Mouse (Mus musculus) urinary bladder, postnatal 36 days (tissue): ENCODE results near the gene Wdfy4.

ENCODE experiments used
- DNase-seq, 2 experiments: peaks; one replicate each; pipeline ENCODE4 v3.0.0; 2022; ENCODE audit warnings: low spot score in 2 of 2, mixed read lengths in 1 of 2

Wdfy4 gene

DNA sequence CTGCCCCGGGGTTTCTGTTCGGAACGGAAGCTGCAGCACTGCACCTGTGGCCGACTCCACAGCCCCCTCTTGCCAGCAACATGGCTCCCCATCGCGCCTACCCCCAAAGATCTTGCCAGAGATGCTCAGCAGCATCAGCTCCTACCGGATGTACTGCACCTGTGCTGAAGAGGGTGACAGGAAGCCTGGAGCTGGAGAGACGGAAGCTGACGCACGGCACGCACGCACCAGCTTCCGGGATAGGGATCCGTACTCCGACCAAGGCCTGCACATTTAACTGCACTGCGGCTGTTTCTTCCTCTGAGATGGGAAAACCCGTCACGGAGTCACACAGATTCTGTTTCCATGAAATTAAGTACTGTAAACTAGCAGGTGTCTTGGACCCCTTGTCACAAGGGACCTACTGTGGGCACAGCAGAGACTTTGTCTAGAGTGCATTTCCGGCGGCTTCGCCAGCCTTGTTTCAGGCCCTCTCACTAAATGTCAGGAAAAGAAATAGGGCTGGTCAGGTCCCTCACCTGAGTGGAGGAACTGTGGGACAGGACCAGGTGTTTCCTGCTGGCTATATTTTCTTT lies 4.6 kb upstream of the Wdfy4 start:
- DNase-seq, result no peak

- DNase-seq, result no peak
Measured at GRCm38 (mm10) chr14:33189230-33189629, 3.9 kb upstream of the Wdfy4 start.

- no peak for DNase-seq
Measured at GRCm38 (mm10) chr14:33187201-33187600, 1.9 kb upstream of the Wdfy4 start.

GRCm38 (mm10) chr14:33180102-33180501 lies 5.2 kb downstream of the Wdfy4 start:
- no peak for DNase-seq

GRCm38 (mm10) chr14:33175059-33175821 lies 10.1 kb downstream of the Wdfy4 start:
- no peak for DNase-seq

- no peak for DNase-seq
Measured at GRCm38 (mm10) chr14:33171942-33172341, 13.4 kb downstream of the Wdfy4 start.

DNA sequence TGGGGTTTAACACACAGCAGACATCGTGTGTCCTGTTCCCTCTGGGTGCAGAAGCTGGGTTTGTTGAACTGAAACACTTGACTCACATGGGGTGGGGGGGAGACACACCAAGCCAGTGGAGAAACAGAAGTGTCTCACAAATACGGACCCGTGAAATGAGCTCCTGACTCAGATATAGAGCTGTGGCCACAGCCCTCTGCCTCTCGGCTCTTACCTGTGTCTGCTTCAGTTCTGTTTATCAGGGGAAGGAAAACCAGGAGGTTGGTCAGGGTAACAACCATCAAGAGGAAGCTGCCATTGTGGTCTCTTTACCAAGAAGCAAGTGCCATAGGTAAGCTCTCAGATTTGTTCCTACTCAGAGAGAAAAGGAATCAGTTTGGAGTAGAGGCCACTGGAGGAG lies 16.6 kb downstream of the Wdfy4 start:
- DNase-seq, result no peak

DNA sequence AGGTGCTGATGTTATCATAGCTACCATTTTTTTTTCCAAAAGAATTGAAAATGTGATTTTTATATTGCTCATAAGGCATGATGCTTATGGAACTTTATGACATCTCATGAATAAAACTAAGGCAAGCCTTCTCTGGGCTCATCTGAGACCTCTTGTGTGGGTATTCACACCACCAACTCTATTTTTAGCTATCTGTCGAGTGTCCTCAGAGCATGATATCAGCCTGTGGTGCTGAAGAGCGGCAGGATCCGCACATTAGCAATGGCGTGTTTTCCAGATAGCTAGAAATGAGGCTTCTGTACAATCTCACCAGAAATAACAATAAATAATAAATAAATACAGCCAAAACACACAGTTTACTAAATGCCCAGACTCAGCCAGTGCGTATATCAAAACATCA lies 23.1 kb downstream of the Wdfy4 start:
- no peak for DNase-seq

DNA sequence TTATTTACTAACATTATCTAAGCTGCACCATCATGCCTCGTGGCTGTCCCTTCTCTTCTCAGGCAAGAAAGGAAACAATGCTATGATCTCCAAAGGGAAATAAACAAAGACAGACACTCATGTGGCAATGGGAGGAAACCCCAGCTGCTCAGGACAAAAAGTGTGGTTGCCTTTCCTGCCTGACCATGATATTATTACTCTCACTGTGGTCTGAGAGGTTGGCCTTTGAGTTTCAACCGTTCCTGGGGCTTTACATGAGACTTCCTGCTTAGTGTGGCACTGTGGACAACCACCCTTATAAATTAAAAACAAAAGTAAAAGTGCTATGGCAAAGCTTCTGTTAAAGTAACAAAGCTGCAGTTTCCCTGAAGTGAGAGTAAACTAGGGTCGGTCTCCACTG lies 27.0 kb downstream of the Wdfy4 start:
- no peak for DNase-seq

DNA sequence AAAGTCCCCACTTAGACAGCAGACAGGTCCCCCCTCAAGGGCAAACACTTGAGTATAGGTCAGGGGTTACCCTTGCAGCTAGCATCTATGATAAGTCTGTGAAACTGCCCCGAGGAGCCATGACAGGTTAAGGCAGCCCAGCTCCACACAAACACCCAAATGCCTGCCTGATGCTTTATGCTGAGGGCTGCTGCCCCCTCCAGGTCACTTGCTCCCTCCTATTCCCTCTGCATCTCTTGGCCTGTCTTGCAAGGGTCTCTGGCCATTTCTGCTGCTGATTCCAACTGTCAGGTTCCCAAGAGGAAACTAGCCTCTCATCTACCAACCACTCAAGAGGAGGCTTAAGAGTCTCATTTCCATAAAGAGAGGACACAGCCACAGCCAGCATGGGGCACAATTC lies 32.4 kb downstream of the Wdfy4 start:
- no peak for DNase-seq

DNA sequence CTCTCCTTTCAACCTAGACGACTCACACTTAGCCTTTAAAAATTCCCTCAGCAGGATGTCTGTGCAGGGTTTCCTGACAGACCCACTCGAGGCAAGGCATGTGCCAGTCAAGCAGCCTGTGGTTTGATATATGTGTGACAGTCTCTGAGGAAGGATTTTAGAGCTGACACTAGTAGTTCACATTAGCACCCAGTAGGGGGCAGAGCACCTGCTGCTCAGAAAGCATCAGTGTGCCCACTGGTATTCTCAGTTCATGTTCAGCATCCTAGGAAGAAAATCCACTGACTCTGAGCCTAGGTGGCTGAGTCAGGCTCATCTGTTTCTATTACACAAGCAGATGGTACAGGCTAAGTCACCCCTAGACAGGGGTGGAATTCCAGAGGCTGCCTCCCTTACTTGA lies 39.0 kb downstream of the Wdfy4 start:
- DNase-seq, result no peak

GRCm38 (mm10) chr14:33136843-33137242 lies 48.5 kb downstream of the Wdfy4 start:
- DNase-seq, result no peak

- no peak for DNase-seq
Measured at GRCm38 (mm10) chr14:33135170-33135569, 50.1 kb downstream of the Wdfy4 start.

- DNase-seq, result no peak
Measured at GRCm38 (mm10) chr14:33131044-33131758, 54.1 kb downstream of the Wdfy4 start.

DNA sequence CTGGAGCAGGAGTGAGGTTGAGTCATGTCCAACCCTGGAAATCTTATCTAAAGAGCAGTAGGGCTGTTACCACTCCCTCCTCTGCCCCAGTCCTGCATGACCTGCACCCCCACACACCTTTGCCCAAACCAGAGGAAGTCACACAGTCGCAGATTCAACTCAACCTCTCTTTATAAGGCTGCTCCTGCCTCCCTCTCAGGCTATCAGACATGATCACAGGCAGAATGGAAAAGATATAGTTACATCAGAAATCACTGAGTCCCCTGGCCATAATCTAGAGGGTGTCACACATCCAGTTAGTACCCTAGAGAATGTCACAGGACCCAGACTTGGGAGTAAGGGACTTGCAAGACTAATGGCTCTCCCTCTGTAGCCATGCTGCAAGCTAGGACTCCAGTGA lies 68.7 kb downstream of the Wdfy4 start:
- no peak for DNase-seq

- no peak for DNase-seq
Measured at GRCm38 (mm10) chr14:33104809-33105208, 80.5 kb downstream of the Wdfy4 start.

- no peak for DNase-seq
Measured at GRCm38 (mm10) chr14:33101609-33102008, 83.7 kb downstream of the Wdfy4 start.

- no peak for DNase-seq
Measured at GRCm38 (mm10) chr14:33099926-33100325, 85.4 kb downstream of the Wdfy4 start.

DNA sequence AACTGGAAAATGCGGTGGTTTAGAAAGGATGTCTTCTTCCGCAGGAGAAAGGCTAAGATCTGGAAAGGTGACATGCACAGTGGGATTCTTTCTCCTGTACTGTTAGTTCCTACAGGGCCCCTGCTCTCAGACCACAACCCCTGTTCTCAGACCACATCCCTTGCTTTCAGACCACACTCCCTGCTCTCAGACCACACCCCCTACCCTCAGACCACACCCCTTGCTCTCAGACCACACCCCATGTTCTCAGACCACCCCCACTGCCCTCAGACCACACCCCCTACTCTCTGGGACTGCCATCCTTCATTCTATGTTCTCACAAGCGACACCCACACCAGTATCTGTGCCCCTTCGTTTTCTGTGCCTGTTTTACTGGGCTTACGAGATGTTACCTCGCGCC lies 86.2 kb downstream of the Wdfy4 start:
- DNase-seq, result no peak

DNA sequence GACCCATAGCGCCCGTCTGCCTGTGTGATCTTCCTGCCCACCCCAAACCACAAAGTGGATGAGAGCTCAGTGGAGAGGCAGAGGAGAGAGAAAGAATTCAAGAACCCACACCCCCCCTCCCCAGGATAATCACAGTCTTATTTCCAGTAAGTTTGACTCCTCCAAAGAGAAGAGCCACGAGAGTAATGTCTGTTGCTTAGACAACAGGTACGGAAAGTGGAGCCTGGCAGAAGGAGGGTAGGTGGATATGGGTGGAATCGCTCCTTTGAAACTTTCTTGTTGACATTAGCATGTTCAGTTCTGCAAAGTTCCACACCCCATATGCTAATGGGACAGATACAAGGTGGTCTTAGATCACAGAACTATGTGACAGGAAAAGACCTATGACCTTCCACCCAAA lies 88.8 kb downstream of the Wdfy4 start:
- DNase-seq, result no peak

DNA sequence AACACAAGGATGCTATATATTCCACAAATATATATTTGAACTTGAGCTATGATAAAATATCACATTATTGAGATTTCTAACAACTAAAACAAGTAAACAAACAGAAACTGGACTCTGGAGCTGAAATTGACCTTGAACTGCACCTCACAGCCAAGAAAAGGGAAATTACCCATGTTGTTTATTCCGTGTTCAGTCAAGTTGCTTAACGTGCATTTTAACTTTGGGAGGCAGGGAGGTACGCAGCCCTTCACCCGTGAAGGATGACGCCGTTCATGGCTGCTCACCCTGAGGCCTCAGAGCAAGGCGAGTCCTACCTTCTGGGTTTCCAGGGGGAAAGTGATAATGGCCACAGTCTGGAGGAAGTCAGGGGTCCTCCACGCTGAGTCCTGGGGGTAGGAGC lies 102.0 kb downstream of the Wdfy4 start:
- DNase-seq, result no peak

DNA sequence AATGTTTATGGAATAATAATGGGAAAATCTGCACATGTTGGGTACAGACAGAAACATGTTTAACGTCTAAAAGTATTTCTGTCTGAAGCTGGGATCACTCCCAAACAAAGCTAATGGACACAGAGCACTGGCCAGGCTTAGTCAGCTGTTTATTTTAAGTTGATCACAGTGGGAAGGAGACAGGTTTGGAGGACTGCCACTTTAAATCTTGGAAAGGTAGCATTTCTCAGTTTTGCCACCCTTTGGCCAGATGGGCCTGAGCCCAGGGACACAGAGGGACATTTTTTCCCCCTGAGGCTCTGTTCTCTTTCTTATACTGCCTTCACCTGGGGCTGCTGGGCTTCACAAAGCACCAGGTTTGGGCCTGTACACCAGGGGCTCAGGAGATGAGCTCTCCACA lies 103.0 kb downstream of the Wdfy4 start:
- no peak for DNase-seq

DNA sequence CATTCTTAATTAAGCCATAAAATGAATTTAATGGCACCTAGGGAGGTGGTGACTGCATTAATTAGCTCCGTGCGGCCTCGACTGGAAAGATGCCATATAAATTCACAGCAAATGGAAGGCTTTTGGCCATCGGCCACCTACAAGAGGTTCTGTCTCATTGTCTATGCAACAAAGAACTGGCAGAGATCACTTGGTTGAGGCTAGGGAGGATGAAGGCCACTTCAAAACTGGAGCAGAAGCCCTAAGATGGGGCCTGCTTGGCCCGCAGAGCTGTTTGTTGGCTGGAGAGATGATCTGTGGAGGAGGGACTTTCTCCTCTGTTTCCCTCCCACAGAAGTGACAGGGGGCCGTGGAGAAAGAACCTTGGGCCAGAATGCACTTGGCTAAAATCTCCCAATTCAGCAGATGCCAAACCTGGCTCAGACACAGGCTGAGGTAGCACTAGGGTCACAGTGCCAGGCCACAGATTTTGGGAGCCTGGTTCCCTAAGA lies 103.9 kb downstream of the Wdfy4 start:
- no peak for DNase-seq
